Mouse (Mus musculus) MEL (cell line): ENCODE measurements at regions not wholly inside any gene's neighbourhood (a gene's known extent, or its start where the extent isn't known, plus 50 kb on each side); places are given as distances from the start of the nearest gene placed in this dataset.

ENCODE experiments used
- CTCF ChIP-seq, 3 experiments: IDR thresholded peaks in 2 of 3; conservative IDR thresholded peaks in 1 of 3; 2 replicates each; pipeline ENCODE4 v1.5.1; 2011 to 2012; ENCODE audit warnings: low read length in 3 of 3, low read depth in 2 of 3, mild to moderate bottlenecking in 2 of 3, improper control_type of control experiment in 1 of 3, inconsistent platforms in 1 of 3, mixed read lengths in 1 of 3, moderate library complexity in 1 of 3; ENCODE audit not compliant: control insufficient read depth in 1 of 3, insufficient read depth in 1 of 3, poor library complexity in 1 of 3, severe bottlenecking in 1 of 3
- EP300 ChIP-seq, 2 experiments: IDR thresholded peaks; 2 replicates each; pipeline ENCODE4 v1.6.1; 2011; ENCODE audit warnings: improper control_type of control experiment in 2 of 2, low read length in 2 of 2, low read depth in 1 of 2, mild to moderate bottlenecking in 1 of 2
- MAFK ChIP-seq: IDR thresholded peaks from 2 replicates; pipeline ENCODE4 v1.6.1; 2011; ENCODE audit warnings: low read depth, mild to moderate bottlenecking, low read length, improper control_type of control experiment, borderline replicate concordance
- POLR2A ChIP-seq, 2 experiments: IDR thresholded peaks; 2 replicates each; pipeline ENCODE4 v1.6.1; 2011 to 2012; ENCODE audit warnings: low read length in 2 of 2, mild to moderate bottlenecking in 2 of 2, control low read depth in 1 of 2, improper control_type of control experiment in 1 of 2, low read depth in 1 of 2, moderate library complexity in 1 of 2; ENCODE audit not compliant: control insufficient read depth in 1 of 2, insufficient read depth in 1 of 2, poor library complexity in 1 of 2
- USF2 ChIP-seq, 2 experiments: IDR thresholded peaks; 2 replicates each; pipeline ENCODE4 v1.6.1; 2011 to 2012; ENCODE audit warnings: improper control_type of control experiment in 2 of 2, low read length in 2 of 2, borderline replicate concordance in 1 of 2, inconsistent platforms in 1 of 2, low read depth in 1 of 2, mild to moderate bottlenecking in 1 of 2; ENCODE audit not compliant: insufficient read depth in 1 of 2
- ZNF384 ChIP-seq: IDR thresholded peaks from 2 replicates; pipeline ENCODE4 v1.6.1; 2012; ENCODE audit warnings: low read depth, mild to moderate bottlenecking, inconsistent platforms, low read length, improper control_type of control experiment

- TF ChIP-seq CTCF (IDR thresholded peaks at IDR 0.05 in 2 of 3, conservative IDR thresholded peaks at IDR 0.05 in 1 of 3; ENCODE audit: control insufficient read depth in 1 of 3, insufficient read depth in 1 of 3, low read depth in 2 of 3, low read length in 3 of 3, poor library complexity in 1 of 3, severe bottlenecking in 1 of 3) = no peak
- TF ChIP-seq USF2 (IDR thresholded peaks at IDR 0.05; ENCODE audit: borderline replicate concordance in 1 of 2, insufficient read depth in 1 of 2, low read depth in 1 of 2, low read length in 2 of 2) = no peak
- TF ChIP-seq ZNF384 = no peak
- no peak for TF ChIP-seq POLR2A (IDR thresholded peaks at IDR 0.05; ENCODE audit: control insufficient read depth in 1 of 2, insufficient read depth in 1 of 2, low read depth in 1 of 2, low read length in 2 of 2, poor library complexity in 1 of 2)
- no peak for TF ChIP-seq EP300 (IDR thresholded peaks at IDR 0.05; ENCODE audit: low read depth in 1 of 2, low read length in 2 of 2)
- TF ChIP-seq MAFK = no peak
These were observed 556.6 kb downstream of the Fat4 start for GRCm38 (mm10) chr3:39443328-39443727.
